Mouse (Mus musculus) stomach, postnatal 0 days (tissue): ENCODE measurements around the gene Gdf2. TPM values are rescaled to one million over a fixed set of nuclear protein-coding genes. Genes with fewer than 3 reads are reported as not detected.

Experiments used
- ATAC-seq: fragments of 200-750 bp; cut with Nextera tagmentation; 2 replicates; pipeline ENCODE4 v1.8.0; 2017; ENCODE audit not compliant: low FRiP score, low TSS enrichment
- DNase-seq: peaks from one replicate; pipeline ENCODE4 v3.0.0-alpha.2; 2016; ENCODE audit warnings: low spot score
- H3K27ac ChIP-seq: fragments of 300-500 bp; sonication (generic); replicated peaks from 2 replicates; pipeline ENCODE4 v1.5.1; 2014; ENCODE audit warnings: mild to moderate bottlenecking, control low read depth
- H3K27me3 ChIP-seq: fragments of 300-500 bp; sonication (generic); 2 replicates; pipeline ENCODE4 v1.6.1; 2014; ENCODE audit warnings: low read length; ENCODE audit not compliant: control insufficient read depth, insufficient read depth
- H3K36me3 ChIP-seq: fragments of 300-500 bp; sonication (generic); 2 replicates; pipeline ENCODE4 v1.6.1; 2014; ENCODE audit warnings: low read length, mixed read lengths; ENCODE audit not compliant: control insufficient read depth, insufficient read depth
- H3K4me1 ChIP-seq: fragments of 300-500 bp; sonication (generic); replicated peaks from 2 replicates; pipeline ENCODE4 v1.6.1; 2014; ENCODE audit warnings: antibody characterized with exemption; ENCODE audit not compliant: control insufficient read depth, insufficient read depth
- H3K4me2 ChIP-seq: fragments of 300-500 bp; sonication (generic); replicated peaks from 2 replicates; pipeline ENCODE4 v1.6.1; 2014; ENCODE audit warnings: low read depth, mild to moderate bottlenecking, control low read depth, moderate library complexity
- H3K4me3 ChIP-seq: fragments of 300-500 bp; sonication (generic); 2 replicates; pipeline ENCODE4 v1.5.1; 2014; ENCODE audit warnings: low read depth, low read length, control low read depth
- H3K9ac ChIP-seq: fragments of 300-500 bp; sonication (generic); 2 replicates; pipeline ENCODE4 v1.6.1; 2014; ENCODE audit warnings: mild to moderate bottlenecking, low read length, control low read depth, mixed read lengths
- H3K9me3 ChIP-seq: fragments of 300-500 bp; sonication (generic); 2 replicates; pipeline ENCODE4 v1.6.1; 2016; ENCODE audit warnings: low read length; ENCODE audit not compliant: control insufficient read depth
- CTCF ChIP-seq: IDR thresholded peaks from 2 replicates; pipeline ENCODE4 v1.5.1; 2016; ENCODE audit warnings: antibody characterized with exemption, low read depth, mild to moderate bottlenecking, moderate library complexity
- EP300 ChIP-seq: optimal IDR thresholded peaks from 2 replicates; pipeline ENCODE3; 2016; ENCODE audit warnings: antibody characterized with exemption
- WGBS: fragments of 180-500 bp; shearing (Covaris S2); extraction: QIAGEN DNeasy Blood & Tissue Kit; methylation state at CpG from one replicate; pipeline ENCODE4 v1.1.7; 2014; 5-methylcytosine and 5-hydroxymethylcytosine counted together
- polyA plus RNA-seq: library from polyadenylated mRNA; unstranded; fragments of >200 nt; fragmentation: Nextera tagmentation; extraction: Ambion mirVana; gene quantifications from 2 replicates; pipeline ENCODE4 v1.2.1, GENCODE M21; 2015

Gene Gdf2
- polyA plus RNA-seq, 1 experiment from 2014 or later, result 0.02 TPM

DNA sequence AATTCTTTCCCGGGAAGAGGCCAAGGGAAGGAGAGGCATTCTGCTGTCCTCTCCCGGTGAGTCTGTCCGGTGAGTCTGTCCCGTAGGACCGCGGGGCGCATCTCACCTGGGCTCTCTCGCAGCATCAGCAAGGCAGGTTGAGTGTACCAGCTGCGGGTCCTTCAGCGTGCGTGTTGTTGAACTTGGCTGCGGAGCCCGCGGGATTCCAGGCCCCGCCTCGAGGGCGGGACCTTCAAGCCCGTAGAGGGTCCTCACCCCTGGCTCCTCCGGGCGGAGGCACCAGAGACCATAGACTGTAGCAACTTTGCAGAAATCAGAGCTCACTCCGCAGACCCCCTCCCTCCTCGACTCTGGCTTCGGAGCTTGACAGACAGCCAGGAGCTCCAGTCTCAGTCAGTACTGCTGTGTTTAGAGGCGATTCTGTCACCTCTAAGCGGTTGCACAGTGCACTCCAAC is 37.8 kb downstream of the Gdf2 start, which contains the start of gene Zfp488:
Gene Zfp488, minus strand, starts transcription at position 161 of the 456 bp plus-strand sequence.
- no peaks in the 10 kb centered on the region; the same call in 1 of the 2 replicates for H3K4me1 ChIP-seq
- peak within 1 kb of the TSS; percentile 41 for H3K4me2 ChIP-seq
- no peaks in the 10 kb centered on the region for H3K36me3 ChIP-seq
- ATAC-seq (0 out of 2 replicates have a peak, but pooled peaks have one; percentile 15), DNase-seq (no peak)
- 1% methylated on average over 25 of the region's 25 CpGs for WGBS
- H3K9me3 ChIP-seq, result no peaks in the 10 kb centered on the region
- no peaks in the 10 kb centered on the region for H3K27me3 ChIP-seq
- H3K27ac ChIP-seq, result no peak within 1 kb of the TSS
- TF ChIP-seq CTCF (no peak), EP300 (no peak)
- peak within 1 kb of the TSS; percentile 20; the same call in 1 of the 2 replicates for H3K4me3 ChIP-seq
- H3K9ac ChIP-seq, result no peak within 1 kb of the TSS

GRCm38 (mm10) chr14:33989201-33989600 is 48.4 kb downstream of the Gdf2 start:
- no peak overlapping the region for H3K4me2 ChIP-seq
- 39% methylated on average over 3 of the region's 3 CpGs for whole genome bisulfite sequencing
- H3K4me3 ChIP-seq, result no peak overlapping the region
- ATAC-seq (no peak), DNase-seq (no peak)
- H3K4me1 ChIP-seq, result no peaks in the 10 kb centered on the region
- H3K27ac ChIP-seq, result no peak overlapping the region
- no peaks in the 10 kb centered on the region for H3K36me3 ChIP-seq
- H3K27me3 ChIP-seq, result no peaks in the 10 kb centered on the region
- H3K9me3 ChIP-seq, result no peaks in the 10 kb centered on the region
- H3K9ac ChIP-seq, result no peak overlapping the region
- TF ChIP-seq CTCF, result no peak
- TF ChIP-seq EP300, result no peak

- TF ChIP-seq CTCF, result no peak
- TF ChIP-seq EP300, result no peak
- H3K9me3 ChIP-seq, result no peaks in the 10 kb centered on the region
- 65% methylated on average over 4 of the region's 4 CpGs for WGBS
- ATAC-seq, result no peak
- no peak overlapping the region for H3K9ac ChIP-seq
- no peak overlapping the region for H3K4me3 ChIP-seq
- no peaks in the 10 kb centered on the region for H3K36me3 ChIP-seq
- no peak overlapping the region for H3K27ac ChIP-seq
- H3K27me3 ChIP-seq, result no peaks in the 10 kb centered on the region
- no peaks in the 10 kb centered on the region for H3K4me1 ChIP-seq
- no peak for DNase-seq
- no peak overlapping the region for H3K4me2 ChIP-seq
Observed at GRCm38 (mm10) chr14:33991971-33992370, 51.1 kb downstream of the Gdf2 start.

- ATAC-seq, result no peak
- Histone ChIP-seq H3K27ac (no peak overlapping the region), H3K4me3 (no peak overlapping the region), H3K27me3 (no peaks in the 10 kb centered on the region), H3K9ac (no peak overlapping the region), H3K4me2 (no peak overlapping the region), H3K9me3 (no peaks in the 10 kb centered on the region), H3K36me3 (no peaks in the 10 kb centered on the region), H3K4me1 (no peaks in the 10 kb centered on the region)
- no peak for TF ChIP-seq EP300
- TF ChIP-seq CTCF, result no peak
- no peak for DNase-seq
- 86% methylated on average over 9 of the region's 9 CpGs for WGBS
Observed at GRCm38 (mm10) chr14:33993051-33993450, 52.2 kb downstream of the Gdf2 start.

DNA sequence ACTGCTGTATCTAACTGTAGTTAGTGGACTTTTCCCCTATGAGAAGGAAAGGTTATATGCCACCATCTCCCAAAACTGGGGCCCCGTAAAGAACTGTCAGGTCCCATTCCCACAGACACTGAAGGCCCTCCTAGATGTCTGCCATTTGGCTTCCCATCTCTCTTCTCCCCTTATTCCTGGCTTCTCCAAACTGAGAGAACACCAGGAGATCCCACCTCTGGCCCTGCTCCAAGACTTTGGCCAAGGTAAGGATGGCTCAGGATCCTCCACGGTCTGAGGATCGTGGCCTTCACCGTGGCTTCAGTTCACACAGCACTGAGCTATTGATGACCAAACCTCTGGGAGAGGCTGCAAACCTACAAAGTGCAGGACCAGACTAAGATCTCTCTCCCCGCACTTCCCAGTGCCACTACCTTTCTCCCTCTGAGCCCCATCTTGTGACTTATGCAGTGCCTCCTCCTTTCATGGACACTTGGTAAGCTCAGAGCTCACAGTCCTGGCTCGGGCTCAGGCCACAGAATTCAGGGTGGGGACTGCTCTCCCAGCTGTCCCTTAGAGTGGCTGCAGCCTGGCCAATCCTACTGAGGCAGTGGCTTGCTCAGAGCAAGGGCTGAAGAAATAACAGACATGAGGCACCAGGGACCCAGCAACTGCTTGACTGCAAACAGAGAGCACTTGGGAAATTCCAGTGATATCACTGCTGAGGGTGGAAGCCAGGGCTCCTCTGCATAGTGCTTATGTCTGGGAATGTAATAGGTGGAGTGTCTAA is 52.9 kb downstream of the Gdf2 start:
- no peak for DNase-seq
- Histone ChIP-seq H3K27me3 (no peaks in the 10 kb centered on the region), H3K4me2 (no peak overlapping the region), H3K4me3 (no peak overlapping the region), H3K4me1 (no peaks in the 10 kb centered on the region), H3K27ac (no peak overlapping the region), H3K36me3 (no peaks in the 10 kb centered on the region), H3K9ac (no peak overlapping the region), H3K9me3 (no peaks in the 10 kb centered on the region)
- ATAC-seq, result no peak
- WGBS, result 83% methylated on average over 6 of the region's 6 CpGs
- TF ChIP-seq CTCF, result no peak
- TF ChIP-seq EP300, result no peak

Other genes with a start within 250 kb of the Gdf2 start
- gene Gdf10, start 17.5 kb upstream of the Gdf2 start, polyA plus RNA-seq, result 2.0 and 2.2 TPM in 2 replicates
- gene Rbp3, start 13.0 kb downstream of the Gdf2 start, polyA plus RNA-seq, result 0.01 TPM in 1 of 2 replicates, not detected in the other
- 0.04 TPM in 1 of 2 replicates, not detected in the other for gene Zfp488, start 37.7 kb downstream of the Gdf2 start, polyA plus RNA-seq
- gene Gm30083, start 74.1 kb downstream of the Gdf2 start, polyA plus RNA-seq, result not detected in 2 replicates
- not detected in 2 replicates for gene Gm5460, start 75.7 kb downstream of the Gdf2 start, polyA plus RNA-seq
- gene Antxrl, start 111.7 kb downstream of the Gdf2 start, polyA plus RNA-seq, result not detected in 2 replicates
- 65.7 and 66.2 TPM in 2 replicates for gene Anxa8, start 144.9 kb downstream of the Gdf2 start, polyA plus RNA-seq
- gene A630023A22Rik, start 161.7 kb downstream of the Gdf2 start, polyA plus RNA-seq, result 0.15 and 0.24 TPM in 2 replicates
- 0.22 and 0.24 TPM in 2 replicates for gene Npy4r, start 211.4 kb downstream of the Gdf2 start, polyA plus RNA-seq